Mouse (Mus musculus) bone marrow macrophage, adult 2 months (primary cell): Measurements from ENCODE around the gene Gm3409.
"Not testable (repeated sequence)": the region's sequence is repeated elsewhere in the genome, so short reads cannot be mapped to it uniquely, and the experiment has no call there.

Source experiments
- CTCF ChIP-seq: IDR thresholded peaks from 2 replicates; pipeline ENCODE4 v1.5.1; 2012; ENCODE audit warnings: low read depth, mild to moderate bottlenecking, low read length, moderate library complexity
- POLR2A ChIP-seq: IDR thresholded peaks from 2 replicates; pipeline ENCODE4 v1.6.1; 2012; ENCODE audit warnings: mild to moderate bottlenecking, low read depth, low read length, borderline replicate concordance

DNA sequence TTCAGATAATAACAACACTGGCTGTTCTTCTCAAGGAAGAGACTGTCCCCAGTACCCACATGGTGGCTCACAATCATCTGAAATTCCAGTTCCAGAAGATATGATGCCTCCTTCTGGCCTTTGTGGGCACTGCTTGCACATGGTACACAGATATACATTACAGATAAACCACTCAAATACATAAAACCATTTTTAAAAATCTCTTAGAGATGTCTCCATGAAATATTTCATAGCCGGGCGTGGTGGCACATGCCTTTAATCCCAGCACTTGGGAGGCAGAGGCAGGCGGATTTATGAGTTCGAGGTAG, 35.2 kb downstream of the Gm3409 start:
- TF ChIP-seq CTCF, POLR2A: not testable (repeated sequence)
